Mouse (Mus musculus): ENCODE measurements around the gene Ube3b.

DNA sequence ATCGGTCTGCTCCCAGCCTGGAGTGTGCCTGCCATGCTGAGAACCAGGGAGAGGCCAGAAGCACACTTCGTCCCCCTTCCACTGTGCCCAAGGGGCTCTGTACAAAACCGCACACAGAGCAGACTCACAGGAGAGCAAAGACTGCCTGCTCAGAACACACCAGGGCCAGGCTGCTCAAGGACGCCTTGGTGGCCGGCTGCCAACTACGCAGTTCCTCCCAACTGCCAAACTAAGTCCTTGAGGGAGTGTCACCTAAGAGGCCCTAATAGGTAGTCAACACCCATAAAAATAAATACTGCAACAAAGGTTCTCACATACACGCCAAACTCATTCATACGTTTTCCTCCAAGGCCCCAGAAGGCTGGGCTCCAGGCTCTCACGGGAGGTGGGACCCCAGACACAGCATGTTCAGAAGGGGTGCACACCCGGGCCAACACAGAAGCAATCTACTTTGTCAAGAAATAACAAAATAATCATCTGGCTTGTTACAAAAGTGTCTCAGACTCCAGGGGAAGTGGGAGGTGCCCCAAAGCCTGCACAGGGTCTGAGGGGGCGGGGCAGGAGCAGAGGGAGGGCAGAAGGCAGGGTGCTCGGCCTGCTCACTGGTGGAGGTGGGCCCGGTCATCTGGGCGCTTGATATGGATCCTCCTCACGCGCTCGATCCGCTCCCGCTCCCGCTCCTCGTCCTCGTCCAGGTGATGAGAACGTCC lies 15.2 kb upstream of the Ube3b start:
- TF ChIP-seq CTCF (IDR thresholded peaks at IDR 0.05; ENCODE audit: control insufficient read depth, insufficient read depth, insufficient read length) (no peak), USF1 (IDR thresholded peaks at IDR 0.05; ENCODE audit: low read depth) (no peak)
